Mouse (Mus musculus) cerebral cortex, adult 2 months (tissue): ENCODE results near the gene Olfr1019.

Experiments
- WGBS: fragments of 180-500 bp; shearing (Covaris S2); methylation state at CpG from one replicate; pipeline ENCODE4 v1.1.7; 2018; 5-methylcytosine and 5-hydroxymethylcytosine counted together

Olfr1019 gene

DNA sequence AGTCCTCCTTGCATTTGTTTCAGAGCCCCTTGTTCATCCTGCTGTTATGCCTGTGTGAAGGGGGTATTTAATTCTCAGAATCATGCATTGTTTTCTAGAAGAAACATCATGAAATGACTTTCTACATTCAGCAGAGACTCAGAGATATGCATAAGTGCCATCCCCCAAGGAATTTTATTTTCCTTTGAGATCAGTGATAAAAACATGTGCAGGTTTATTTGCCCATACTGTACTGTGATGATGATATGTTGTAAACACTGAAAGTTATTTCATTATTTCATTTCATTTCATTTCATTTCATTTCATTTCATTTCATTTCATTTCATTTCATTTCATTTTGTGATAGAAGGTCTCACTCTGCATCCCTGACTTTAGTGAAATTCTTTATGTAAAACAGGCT, at the start of gene Olfr1019:
Olfr1019 (minus strand) TSS at position 101 of the 400 bp plus-strand sequence.

DNA sequence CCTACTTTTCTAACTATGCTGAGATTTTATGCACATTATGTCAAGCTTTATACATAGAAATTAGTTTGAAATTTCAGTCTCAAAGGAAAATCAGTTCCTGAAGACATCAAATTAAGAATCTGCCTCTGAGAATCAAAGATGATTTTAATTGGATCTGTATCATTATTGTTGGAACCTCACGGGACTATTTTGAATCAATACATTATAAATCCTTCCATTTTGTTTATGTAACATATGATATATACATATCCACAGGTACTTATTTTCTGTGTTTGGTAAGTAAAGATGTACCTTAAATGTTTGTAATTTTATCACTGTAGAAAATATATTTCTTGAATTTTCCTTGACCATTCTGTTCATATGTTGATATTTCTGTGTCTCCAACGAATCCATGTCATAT, 40.1 kb upstream of the Olfr1019 start, which contains the start of gene Olfr1023:
Olfr1023 (plus strand) TSS at position 301 of the 400 bp plus-strand sequence.
- 59% methylated on average over 2 of the region's 2 CpGs for WGBS

- 61% methylated on average over 2 of the region's 2 CpGs for WGBS
Measured at GRCm38 (mm10) chr2:85868294-85868693, 23.0 kb upstream of the Olfr1019 start, which contains the start of gene Olfr1022. TSS of gene Olfr1022 (plus strand) at chr2:85868594.

DNA sequence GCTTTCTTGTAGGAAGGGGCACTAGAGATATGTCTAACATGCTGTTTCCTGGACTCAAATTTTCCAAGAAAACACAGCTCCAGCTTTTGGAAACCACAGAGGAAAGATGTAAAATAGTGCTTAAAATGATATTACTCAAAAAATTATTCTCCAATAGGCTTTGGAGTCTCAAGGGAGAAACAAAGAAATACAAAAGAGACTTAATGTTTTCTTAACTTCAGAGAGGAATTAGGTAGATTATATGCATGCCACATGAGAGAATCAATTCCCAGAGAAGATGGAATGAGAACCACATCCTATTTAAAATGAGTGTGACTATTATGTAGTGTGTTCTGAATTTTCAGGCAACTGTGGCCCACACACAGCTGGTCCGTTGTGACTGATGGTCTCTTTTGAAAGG, 1.4 kb upstream of the Olfr1019 start, which contains the start of gene Olfr1020:
Olfr1020 (plus strand) TSS at position 301 of the 400 bp plus-strand sequence.
- WGBS: 81% methylated on average over 1 of the region's 1 CpGs

DNA sequence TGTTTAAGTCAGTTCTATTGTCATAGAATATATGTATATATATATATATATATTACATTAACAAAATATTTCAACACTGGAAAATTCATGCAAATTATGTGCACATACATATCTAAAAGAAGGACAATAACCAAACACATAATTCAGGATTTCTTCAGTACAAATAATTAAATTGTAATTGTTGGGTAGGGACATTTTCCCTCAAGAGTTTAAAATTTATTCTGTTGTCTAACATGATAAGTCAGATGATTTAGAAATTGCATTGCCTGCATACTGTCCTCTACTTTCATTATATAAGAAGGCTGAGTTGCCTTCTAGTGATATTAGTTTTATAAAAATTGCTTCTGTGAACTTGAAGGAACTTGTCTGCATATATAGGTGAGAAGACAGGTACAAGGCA, 27.1 kb downstream of the Olfr1019 start, which contains the start of gene Olfr1018:
Olfr1018 (plus strand) TSS at position 301 of the 400 bp plus-strand sequence.

DNA sequence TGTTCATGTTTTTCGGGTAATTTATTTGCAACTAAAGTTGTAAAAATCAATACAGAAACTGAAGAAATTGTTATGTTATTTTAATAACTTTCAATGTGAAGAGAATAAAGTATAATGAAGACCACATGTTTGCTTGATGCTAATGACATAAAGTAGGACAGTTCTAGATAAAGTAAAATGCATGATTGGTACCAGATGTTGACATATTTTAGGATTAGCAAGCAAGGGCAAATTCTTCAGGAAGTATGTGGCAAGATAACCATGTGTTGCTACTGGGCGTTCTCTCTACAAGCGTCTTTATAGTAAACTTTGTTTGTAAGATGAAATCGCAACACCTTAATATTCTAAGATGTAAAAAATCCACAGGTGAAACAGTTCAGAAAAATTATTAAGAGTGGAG, 40.8 kb downstream of the Olfr1019 start:
- 90% methylated on average over 4 of the region's 4 CpGs for WGBS

DNA sequence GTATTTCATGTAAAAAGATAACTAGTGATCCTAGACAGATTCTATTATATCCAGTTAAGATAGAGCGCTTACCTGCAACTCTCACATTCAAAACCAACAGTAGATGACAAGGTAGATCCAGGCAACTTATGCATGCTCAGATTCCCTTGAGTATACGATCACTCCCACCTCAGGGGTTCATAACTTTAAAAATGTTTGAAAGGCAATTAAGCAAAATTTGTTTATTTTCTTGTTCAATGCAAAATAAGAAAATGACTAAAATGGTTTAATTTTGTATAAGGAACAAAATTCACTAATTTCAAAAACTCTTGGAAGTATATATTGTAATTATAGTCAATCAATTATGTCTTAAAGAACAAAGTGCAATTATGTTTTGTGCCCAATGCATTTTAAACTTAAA, 42.8 kb downstream of the Olfr1019 start, which contains the start of gene Olfr1016:
Olfr1016 (minus strand) TSS at position 101 of the 400 bp plus-strand sequence.
- WGBS: 92% methylated on average over 2 of the region's 2 CpGs

DNA sequence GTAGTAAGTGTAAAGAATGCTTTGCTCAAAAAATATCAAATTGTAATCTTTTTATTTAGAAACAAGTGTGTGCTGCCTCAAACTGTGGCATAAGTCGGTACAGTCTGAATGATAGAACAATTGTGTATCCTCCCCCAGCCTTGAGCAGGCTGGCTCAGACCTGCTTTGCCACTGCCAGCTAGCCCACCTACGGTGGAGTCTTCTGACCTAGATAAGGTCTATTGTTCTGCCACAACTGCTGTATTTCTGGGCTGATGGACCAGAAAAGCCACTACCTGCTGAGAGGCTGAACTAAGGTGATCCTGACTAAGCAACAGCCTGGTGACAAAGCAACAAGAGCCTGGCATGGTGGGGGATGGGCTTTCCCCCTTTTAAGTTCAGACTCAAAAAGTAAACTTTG, 53.0 kb downstream of the Olfr1019 start:
- WGBS: 34% methylated on average over 2 of the region's 2 CpGs
